Mouse (Mus musculus): ENCODE data around the gene Tlcd1. TPM values are rescaled to one million over a fixed set of nuclear protein-coding genes. Genes with fewer than 3 reads are reported as not detected.

The Tlcd1 gene
- total and polyA plus RNA-seq, 3 experiments = 23.3 to 28.3 TPM; not detected in 1

- Histone ChIP-seq H3K79me2 (ENCODE audit: control insufficient read depth, insufficient read depth, low read length, poor library complexity) (peaks cover 13% of the 10 kb centered on the region), H3K9ac (ENCODE audit: control insufficient read depth, low read depth, low read length, poor library complexity, severe bottlenecking) (no peak overlapping the region; the same call in 1 of the 2 replicates), H3K36me3 (ENCODE audit: control insufficient read depth in 1 of 2, insufficient read depth in 2 of 2, low read length in 2 of 2) (peaks cover 0 to 23% of the 10 kb centered on the region in 2 experiments; a peak in 2 of 4 replicates), H3K27ac (ENCODE audit: control insufficient read depth, low read depth, low read length) (no peak overlapping the region), H3K4me3 (ENCODE audit: control insufficient read depth in 1 of 2, insufficient read depth in 1 of 2, low read depth in 2 of 2, low read length in 2 of 2) (no peak overlapping the region), H3K4me1 (ENCODE audit: control insufficient read depth in 1 of 2, insufficient read depth in 2 of 2, low read length in 2 of 2) (peaks cover 20 to 37% of the 10 kb centered on the region in 2 experiments), H3K27me3 (ENCODE audit: control insufficient read depth in 1 of 2, insufficient read depth in 2 of 2, low read length in 2 of 2) (no peaks in the 10 kb centered on the region), H3K9me3 (replicated peaks; ENCODE audit: insufficient read depth, low read length) (no peaks in the 10 kb centered on the region)
- no peak for TF ChIP-seq MYC (IDR thresholded peaks at IDR 0.05; ENCODE audit: low read depth, low read length)
- TF ChIP-seq RAD21 (IDR thresholded peaks at IDR 0.05; ENCODE audit: low read depth, low read length) = no peak
- no peak for TF ChIP-seq ETS1 (IDR thresholded peaks at IDR 0.05; ENCODE audit: low read depth, low read length)
- no peak for TF ChIP-seq ZNF384 (IDR thresholded peaks at IDR 0.05; ENCODE audit: low read depth, low read length)
- peak; percentile 28 for TF ChIP-seq SIN3A (IDR thresholded peaks at IDR 0.05; ENCODE audit: low read length)
- TF ChIP-seq RCOR1 (IDR thresholded peaks at IDR 0.05; ENCODE audit: low read depth, low read length) = no peak
- no peak for TF ChIP-seq NRF1 (IDR thresholded peaks at IDR 0.05; ENCODE audit: insufficient read depth, low read depth, low read length, poor library complexity, severe bottlenecking)
- DNase-seq (ENCODE audit: low read depth, low spot score) = peak; percentile 54
Observed at GRCm38 (mm10) chr11:78166640-78167039, 9.9 kb upstream of the Tlcd1 start.

- no peak overlapping the region for H3K4me3 ChIP-seq (ENCODE audit: control insufficient read depth in 1 of 2, insufficient read depth in 1 of 2, low read depth in 2 of 2, low read length in 2 of 2)
- TF ChIP-seq MAFK (IDR thresholded peaks at IDR 0.05; ENCODE audit: borderline replicate concordance, low read depth, low read length) (no peak), MYC (IDR thresholded peaks at IDR 0.05; ENCODE audit: low read depth, low read length) (no peak), NRF1 (IDR thresholded peaks at IDR 0.05; ENCODE audit: insufficient read depth, low read depth, low read length, poor library complexity, severe bottlenecking) (no peak), HCFC1 (IDR thresholded peaks at IDR 0.05; ENCODE audit: low read depth, low read length) (no peak), JUND (IDR thresholded peaks at IDR 0.05; ENCODE audit: low read depth, low read length) (no peak), E2F4 (IDR thresholded peaks at IDR 0.05; ENCODE audit: borderline replicate concordance, low read depth, low read length) (no peak), TAL1 (IDR thresholded peaks at IDR 0.05; ENCODE audit: low read length) (no peak), GABPA (IDR thresholded peaks at IDR 0.05; ENCODE audit: low read depth, low read length) (no peak), MYB (IDR thresholded peaks at IDR 0.05; ENCODE audit: low read depth, low read length) (no peak), USF1 (IDR thresholded peaks at IDR 0.05; ENCODE audit: low read depth, low read length) (no peak), RCOR1 (IDR thresholded peaks at IDR 0.05; ENCODE audit: low read depth, low read length) (no peak), BHLHE40 (IDR thresholded peaks at IDR 0.05; ENCODE audit: borderline replicate concordance, low read depth, low read length) (no peak), CTCF (IDR thresholded peaks at IDR 0.05 in 2 of 3, conservative IDR thresholded peaks at IDR 0.05 in 1 of 3; ENCODE audit: control insufficient read depth in 1 of 3, insufficient read depth in 1 of 3, low read depth in 2 of 3, low read length in 3 of 3, poor library complexity in 1 of 3, severe bottlenecking in 1 of 3) (no peak), ZNF384 (IDR thresholded peaks at IDR 0.05; ENCODE audit: low read depth, low read length) (no peak), POLR2A (IDR thresholded peaks at IDR 0.05; ENCODE audit: control insufficient read depth in 1 of 2, insufficient read depth in 1 of 2, low read depth in 1 of 2, low read length in 2 of 2, poor library complexity in 1 of 2) (no peak)
- H3K4me1 ChIP-seq (ENCODE audit: control insufficient read depth in 1 of 2, insufficient read depth in 2 of 2, low read length in 2 of 2) = peaks cover 20 to 37% of the 10 kb centered on the region in 2 experiments
- no peaks in the 10 kb centered on the region for H3K9me3 ChIP-seq (replicated peaks; ENCODE audit: insufficient read depth, low read length)
- DNase-seq (ENCODE audit: low read depth, low spot score) = no peak
- H3K9ac ChIP-seq (ENCODE audit: control insufficient read depth, low read depth, low read length, poor library complexity, severe bottlenecking) = no peak overlapping the region
- peaks cover 0 to 23% of the 10 kb centered on the region in 2 experiments; a peak in 2 of 4 replicates for H3K36me3 ChIP-seq (ENCODE audit: control insufficient read depth in 1 of 2, insufficient read depth in 2 of 2, low read length in 2 of 2)
- H3K79me2 ChIP-seq (ENCODE audit: control insufficient read depth, insufficient read depth, low read length, poor library complexity) = peaks cover 13% of the 10 kb centered on the region
- H3K27ac ChIP-seq (ENCODE audit: control insufficient read depth, low read depth, low read length) = no peak overlapping the region
- no peaks in the 10 kb centered on the region for H3K27me3 ChIP-seq (ENCODE audit: control insufficient read depth in 1 of 2, insufficient read depth in 2 of 2, low read length in 2 of 2)
Observed at GRCm38 (mm10) chr11:78167257-78167959, 9.1 kb upstream of the Tlcd1 start.

All from MEL (cell line).